Mouse (Mus musculus): ENCODE results near the gene Lrrc1. TPM values are rescaled to one million over a fixed set of nuclear protein-coding genes. Genes with fewer than 3 reads are reported as not detected.
A peak's percentile ranks its signal among the peaks of the same experiment; 100 is the strongest.

Lrrc1 gene
- polyA plus RNA-seq, 1 experiment from 2014 or later, result 22.3 TPM

DNA sequence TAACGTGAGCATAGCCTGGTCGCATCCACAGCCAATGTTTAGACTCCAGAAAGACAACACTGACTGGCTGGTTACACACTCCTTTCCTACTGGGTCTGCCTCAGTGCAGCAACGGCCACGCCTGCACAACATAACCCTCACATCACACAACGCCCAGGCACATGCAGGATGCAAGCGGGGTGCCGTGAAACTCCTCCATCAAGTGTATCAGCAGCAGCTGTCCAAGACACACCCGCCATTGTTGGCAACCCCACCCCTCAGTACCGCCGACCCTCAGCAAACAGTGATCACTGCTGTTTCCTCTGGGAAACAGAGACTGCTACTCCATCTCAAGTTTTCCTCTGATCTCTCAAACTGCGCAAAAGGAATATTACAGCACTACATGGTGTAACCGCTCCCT, 58.8 kb downstream of the Lrrc1 start:
- no peaks in the 10 kb centered on the region for H3K27me3 ChIP-seq (replicated peaks; ENCODE audit: control insufficient read depth, insufficient read depth, low read length)
- no peaks in the 10 kb centered on the region for H3K36me3 ChIP-seq (ENCODE audit: control insufficient read depth, insufficient read depth)
- 0 out of 2 replicates have a peak, but pooled peaks cover 4% of the 10 kb centered on the region for H3K4me1 ChIP-seq (replicated peaks; ENCODE audit: control insufficient read depth, insufficient read depth, low read length)
- no peak overlapping the region for H3K4me2 ChIP-seq (replicated peaks; ENCODE audit: low read depth)
- no peak overlapping the region for H3K4me3 ChIP-seq (ENCODE audit: low read depth, low read length)
- H3K9ac ChIP-seq (ENCODE audit: low read depth, low read length), result no peak overlapping the region
- WGBS, result 56% methylated on average over 12 of the region's 12 CpGs
- TF ChIP-seq CTCF (IDR thresholded peaks at IDR 0.05; ENCODE audit: low read depth), result no peak
- no peak overlapping the region for H3K27ac ChIP-seq (ENCODE audit: low read depth, low read length)
- ATAC-seq, result no peak
- no peaks in the 10 kb centered on the region for H3K9me3 ChIP-seq (ENCODE audit: control insufficient read depth)

GRCm38 (mm10) chr9:77484751-77485150, 59.9 kb downstream of the Lrrc1 start:
- Histone ChIP-seq H3K36me3 (ENCODE audit: control insufficient read depth, insufficient read depth) (no peaks in the 10 kb centered on the region), H3K4me1 (replicated peaks; ENCODE audit: control insufficient read depth, insufficient read depth, low read length) (0 out of 2 replicates have a peak, but pooled peaks cover 4% of the 10 kb centered on the region)
- no peak for TF ChIP-seq CTCF (IDR thresholded peaks at IDR 0.05; ENCODE audit: low read depth)

DNA sequence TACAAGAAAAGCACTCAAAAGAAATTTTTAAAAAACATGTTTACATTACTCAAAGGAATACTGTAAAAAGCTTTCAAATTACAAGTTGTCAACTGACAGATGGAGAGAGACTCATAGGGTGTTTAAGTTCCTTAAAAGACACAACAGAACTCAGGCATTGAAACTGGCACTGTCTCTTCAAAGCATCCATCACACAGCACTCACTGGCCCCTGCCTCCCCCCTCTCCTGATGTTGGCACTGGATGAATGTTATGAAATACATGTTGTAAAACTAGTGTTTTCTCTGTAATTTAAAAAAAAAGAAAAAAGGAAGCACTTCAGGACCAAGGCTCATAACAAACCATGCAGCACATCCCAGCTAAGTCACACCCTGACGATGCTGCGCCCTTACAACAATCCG, 61.1 kb downstream of the Lrrc1 start:
- ATAC-seq, result no peak
- 84% methylated on average over 3 of the region's 3 CpGs for WGBS
- Histone ChIP-seq H3K9ac (ENCODE audit: low read depth, low read length) (no peak overlapping the region), H3K4me1 (replicated peaks; ENCODE audit: control insufficient read depth, insufficient read depth, low read length) (0 out of 2 replicates have a peak, but pooled peaks cover 4% of the 10 kb centered on the region), H3K4me3 (ENCODE audit: low read depth, low read length) (no peak overlapping the region), H3K4me2 (replicated peaks; ENCODE audit: low read depth) (no peak overlapping the region), H3K27me3 (replicated peaks; ENCODE audit: control insufficient read depth, insufficient read depth, low read length) (no peaks in the 10 kb centered on the region), H3K36me3 (ENCODE audit: control insufficient read depth, insufficient read depth) (no peaks in the 10 kb centered on the region), H3K27ac (ENCODE audit: low read depth, low read length) (no peak overlapping the region), H3K9me3 (ENCODE audit: control insufficient read depth) (no peaks in the 10 kb centered on the region)
- TF ChIP-seq CTCF (IDR thresholded peaks at IDR 0.05; ENCODE audit: low read depth), result no peak

More at GRCm38 (mm10) chr9:77484751-77485150, 59.9 kb downstream of the Lrrc1 start:
- 91% methylated on average over 10 of the region's 10 CpGs for WGBS
- no peaks in the 10 kb centered on the region for H3K9me3 ChIP-seq (ENCODE audit: control insufficient read depth)
- H3K9ac ChIP-seq (ENCODE audit: low read depth, low read length), result no peak overlapping the region
- H3K4me2 ChIP-seq (replicated peaks; ENCODE audit: low read depth), result no peak overlapping the region
- no peak overlapping the region for H3K4me3 ChIP-seq (ENCODE audit: low read depth, low read length)
- ATAC-seq, result no peak
- no peak overlapping the region for H3K27ac ChIP-seq (ENCODE audit: low read depth, low read length)
- no peaks in the 10 kb centered on the region for H3K27me3 ChIP-seq (replicated peaks; ENCODE audit: control insufficient read depth, insufficient read depth, low read length)

GRCm38 (mm10) chr9:77482281-77482680, 62.4 kb downstream of the Lrrc1 start:
- Histone ChIP-seq H3K4me1 (replicated peaks; ENCODE audit: control insufficient read depth, insufficient read depth, low read length) (0 out of 2 replicates have a peak, but pooled peaks cover 4% of the 10 kb centered on the region), H3K4me2 (replicated peaks; ENCODE audit: low read depth) (no peak overlapping the region), H3K27ac (ENCODE audit: low read depth, low read length) (no peak overlapping the region), H3K27me3 (replicated peaks; ENCODE audit: control insufficient read depth, insufficient read depth, low read length) (no peaks in the 10 kb centered on the region), H3K9ac (ENCODE audit: low read depth, low read length) (no peak overlapping the region), H3K36me3 (ENCODE audit: control insufficient read depth, insufficient read depth) (no peaks in the 10 kb centered on the region), H3K4me3 (ENCODE audit: low read depth, low read length) (no peak overlapping the region), H3K9me3 (ENCODE audit: control insufficient read depth) (no peaks in the 10 kb centered on the region)
- no peak for TF ChIP-seq CTCF (IDR thresholded peaks at IDR 0.05; ENCODE audit: low read depth)
- peak; percentile 86 for ATAC-seq
- 46% methylated on average over 5 of the region's 5 CpGs for WGBS

GRCm38 (mm10) chr9:77481380-77481779, 63.3 kb downstream of the Lrrc1 start:
- H3K4me3 ChIP-seq (ENCODE audit: low read depth, low read length), result no peak overlapping the region
- no peaks in the 10 kb centered on the region for H3K27me3 ChIP-seq (replicated peaks; ENCODE audit: control insufficient read depth, insufficient read depth, low read length)
- 0 out of 2 replicates have a peak, but pooled peaks cover 4% of the 10 kb centered on the region for H3K4me1 ChIP-seq (replicated peaks; ENCODE audit: control insufficient read depth, insufficient read depth, low read length)
- H3K9me3 ChIP-seq (ENCODE audit: control insufficient read depth), result no peaks in the 10 kb centered on the region
- H3K36me3 ChIP-seq (ENCODE audit: control insufficient read depth, insufficient read depth), result no peaks in the 10 kb centered on the region
- TF ChIP-seq CTCF (IDR thresholded peaks at IDR 0.05; ENCODE audit: low read depth), result no peak
- no peak overlapping the region for H3K27ac ChIP-seq (ENCODE audit: low read depth, low read length)
- WGBS, result 13% methylated on average over 7 of the region's 7 CpGs
- no peak overlapping the region for H3K9ac ChIP-seq (ENCODE audit: low read depth, low read length)
- no peak overlapping the region for H3K4me2 ChIP-seq (replicated peaks; ENCODE audit: low read depth)
- no peak for ATAC-seq

GRCm38 (mm10) chr9:77480574-77481319, 63.9 kb downstream of the Lrrc1 start:
- H3K4me1 ChIP-seq (replicated peaks; ENCODE audit: control insufficient read depth, insufficient read depth, low read length), result 0 out of 2 replicates have a peak, but pooled peaks cover 4% of the 10 kb centered on the region
- no peak overlapping the region for H3K27ac ChIP-seq (ENCODE audit: low read depth, low read length)
- TF ChIP-seq CTCF (IDR thresholded peaks at IDR 0.05; ENCODE audit: low read depth), result no peak
- ATAC-seq, result no peak
- no peak overlapping the region for H3K9ac ChIP-seq (ENCODE audit: low read depth, low read length)
- H3K4me3 ChIP-seq (ENCODE audit: low read depth, low read length), result no peak overlapping the region
- H3K9me3 ChIP-seq (ENCODE audit: control insufficient read depth), result no peaks in the 10 kb centered on the region
- 60% methylated on average over 9 of the region's 9 CpGs for WGBS
- H3K27me3 ChIP-seq (replicated peaks; ENCODE audit: control insufficient read depth, insufficient read depth, low read length), result no peaks in the 10 kb centered on the region
- H3K4me2 ChIP-seq (replicated peaks; ENCODE audit: low read depth), result no peak overlapping the region
- no peaks in the 10 kb centered on the region for H3K36me3 ChIP-seq (ENCODE audit: control insufficient read depth, insufficient read depth)
